Mouse (Mus musculus): ENCODE data around the gene Tspan7. TPM values are rescaled to one million over a fixed set of nuclear protein-coding genes. Genes with fewer than 3 reads are reported as not detected.

The Tspan7 gene
- polyA plus RNA-seq, 1 experiment from 2014 or later: 106 TPM

DNA sequence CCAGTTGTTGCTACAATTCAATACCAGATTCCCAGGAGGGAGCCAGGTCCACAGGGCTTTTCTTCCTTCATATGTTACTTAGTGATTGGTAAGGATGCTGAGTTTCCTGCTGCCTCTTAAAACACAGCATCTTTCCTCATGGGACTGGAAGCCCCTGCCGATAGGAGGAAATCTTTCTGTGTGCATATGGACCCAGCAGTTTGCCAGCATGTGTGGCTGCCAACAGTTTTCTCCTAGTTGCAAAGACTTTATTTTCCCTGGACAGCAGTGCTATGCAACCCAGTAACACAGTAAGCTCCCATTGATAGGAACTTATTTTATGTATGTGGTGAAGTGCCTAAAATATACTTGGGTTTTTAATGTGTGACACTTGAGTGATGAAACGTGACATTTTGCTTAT lies 73.7 kb downstream of the Tspan7 start:
- Histone ChIP-seq H3K4me2 (replicated peaks) (no peak overlapping the region), H3K27ac (no peak overlapping the region), H3K27me3 (no peaks in the 10 kb centered on the region), H3K36me3 (no peaks in the 10 kb centered on the region), H3K4me3 (no peak overlapping the region), H3K9me3 (replicated peaks) (no peaks in the 10 kb centered on the region), H3K4me1 (no peaks in the 10 kb centered on the region), H3K9ac (no peak overlapping the region)
- 79% methylated on average over 2 of the region's 2 CpGs for WGBS
- no peak for ATAC-seq (ENCODE audit: low FRiP score)

DNA sequence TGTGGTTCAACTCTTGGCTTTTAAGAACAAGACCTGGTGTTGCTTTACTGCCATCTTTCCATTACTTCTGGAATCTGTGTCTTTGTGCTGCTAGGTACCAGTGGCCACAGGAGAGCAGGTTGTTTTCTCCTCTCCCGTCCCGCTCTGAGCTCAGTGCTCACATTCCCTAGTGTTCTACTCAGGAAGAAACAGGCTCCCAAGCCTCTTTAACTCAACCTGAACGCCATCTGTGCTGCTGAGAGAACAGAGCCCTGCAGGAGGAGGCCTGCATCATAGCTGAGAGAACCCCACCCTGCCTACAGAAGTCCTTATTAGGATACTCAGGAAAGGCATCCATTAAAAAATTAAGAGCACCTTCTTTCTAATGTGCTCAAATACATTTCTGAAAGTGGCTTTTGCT lies 80.9 kb downstream of the Tspan7 start:
- Histone ChIP-seq H3K4me1 (no peaks in the 10 kb centered on the region), H3K9ac (no peak overlapping the region), H3K36me3 (no peaks in the 10 kb centered on the region), H3K4me3 (no peak overlapping the region), H3K4me2 (replicated peaks) (no peak overlapping the region), H3K9me3 (replicated peaks) (no peaks in the 10 kb centered on the region), H3K27ac (no peak overlapping the region), H3K27me3 (no peaks in the 10 kb centered on the region)
- 61% methylated on average over 3 of the region's 3 CpGs for WGBS
- no peak for ATAC-seq (ENCODE audit: low FRiP score)

DNA sequence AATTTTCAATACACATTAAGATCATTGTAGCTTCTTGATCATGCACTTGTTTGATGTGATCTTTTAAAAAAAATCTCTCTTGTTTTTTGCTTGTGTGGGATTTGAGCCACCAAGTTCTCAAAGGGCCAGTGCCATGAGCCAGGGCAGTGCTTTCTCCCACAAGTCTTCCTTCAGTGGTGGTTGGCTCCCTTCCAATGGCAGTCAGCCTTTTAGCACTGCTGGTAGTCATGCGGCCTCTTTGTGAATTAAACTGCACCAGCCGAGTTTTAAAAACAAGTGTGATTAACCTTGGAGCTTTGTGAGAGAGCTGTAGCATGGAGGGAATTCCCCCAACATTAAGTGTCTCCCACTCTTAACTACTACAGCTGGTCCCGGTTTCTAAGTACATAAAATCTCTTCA lies 89.6 kb downstream of the Tspan7 start:
- Histone ChIP-seq H3K27me3 (no peaks in the 10 kb centered on the region), H3K9ac (no peak overlapping the region), H3K27ac (no peak overlapping the region), H3K4me3 (no peak overlapping the region), H3K9me3 (replicated peaks) (no peaks in the 10 kb centered on the region), H3K36me3 (no peaks in the 10 kb centered on the region), H3K4me2 (replicated peaks) (no peak overlapping the region), H3K4me1 (no peaks in the 10 kb centered on the region)
- ATAC-seq (ENCODE audit: low FRiP score): no peak
- 41% methylated on average over 3 of the region's 3 CpGs for WGBS

DNA sequence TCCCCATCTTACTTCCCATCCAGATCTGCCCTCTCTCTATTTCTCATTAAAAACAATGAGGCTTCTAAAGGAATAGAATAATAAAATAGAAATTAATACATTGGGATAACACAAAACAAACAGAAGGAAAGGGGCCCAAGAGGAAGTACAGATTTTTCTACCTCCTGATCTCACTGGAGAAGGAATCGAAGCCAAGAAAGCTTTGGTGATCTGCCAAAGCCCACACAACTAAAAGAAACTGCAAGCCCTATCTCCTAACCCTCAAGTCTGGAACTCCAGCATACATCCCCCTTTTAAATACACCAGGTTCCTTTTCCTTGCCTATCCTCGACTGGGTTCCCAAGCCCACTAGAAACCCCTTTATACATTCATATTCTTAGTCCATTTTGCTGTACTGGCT lies 90.4 kb downstream of the Tspan7 start:
- ATAC-seq (ENCODE audit: low FRiP score): no peak
- 74% methylated on average over 2 of the region's 2 CpGs for WGBS
- Histone ChIP-seq H3K9me3 (replicated peaks) (no peaks in the 10 kb centered on the region), H3K9ac (no peak overlapping the region), H3K4me1 (no peaks in the 10 kb centered on the region), H3K27ac (no peak overlapping the region), H3K27me3 (no peaks in the 10 kb centered on the region), H3K4me3 (no peak overlapping the region), H3K4me2 (replicated peaks) (no peak overlapping the region), H3K36me3 (no peaks in the 10 kb centered on the region)

DNA sequence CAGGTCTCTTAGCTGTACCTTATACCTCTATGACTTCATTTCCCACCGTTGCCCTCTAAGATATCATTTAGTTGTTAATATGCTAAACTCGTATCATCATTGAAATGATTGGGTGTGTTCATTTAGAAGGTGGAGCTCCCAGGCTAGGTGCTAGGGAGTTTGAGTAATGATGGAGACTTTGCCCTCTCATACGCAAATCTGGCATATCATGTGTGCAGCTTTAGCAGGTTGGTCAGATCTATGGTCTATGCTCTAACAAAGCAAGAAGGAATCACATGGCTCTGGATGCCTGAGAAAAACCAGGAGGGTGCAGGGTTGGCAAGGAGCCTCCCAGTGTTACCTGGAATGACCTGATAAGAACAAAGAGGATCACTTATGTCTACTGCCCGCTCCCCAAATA lies 91.4 kb downstream of the Tspan7 start:
- H3K9me3 ChIP-seq (replicated peaks): no peaks in the 10 kb centered on the region
- no peak overlapping the region for H3K9ac ChIP-seq
- H3K27ac ChIP-seq: no peak overlapping the region
- no peak overlapping the region for H3K4me3 ChIP-seq
- no peaks in the 10 kb centered on the region for H3K4me1 ChIP-seq
- no peak overlapping the region for H3K4me2 ChIP-seq (replicated peaks)
- no peak for ATAC-seq (ENCODE audit: low FRiP score)
- WGBS: 87% methylated on average over 4 of the region's 4 CpGs
- no peaks in the 10 kb centered on the region for H3K36me3 ChIP-seq
- H3K27me3 ChIP-seq: no peaks in the 10 kb centered on the region

DNA sequence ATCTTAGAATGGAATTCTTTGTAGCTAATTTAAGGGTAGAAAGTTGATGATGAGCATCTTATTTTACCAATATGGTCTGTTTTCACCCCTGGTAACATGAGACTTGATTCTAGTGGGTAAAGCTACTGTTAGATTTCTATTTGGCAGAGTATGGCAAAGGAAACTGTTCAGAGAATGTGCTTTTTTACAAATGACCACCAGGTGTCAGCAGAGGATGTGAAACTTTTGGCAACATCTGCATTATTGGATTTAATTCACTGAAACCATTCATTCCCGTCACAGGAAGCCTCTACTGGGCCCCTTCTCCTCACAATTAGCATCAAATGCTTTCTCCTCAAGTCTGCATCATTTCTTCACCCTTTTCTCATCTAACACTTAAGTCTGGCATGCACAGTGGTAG lies 92.4 kb downstream of the Tspan7 start:
- Histone ChIP-seq H3K27me3 (no peaks in the 10 kb centered on the region), H3K9ac (no peak overlapping the region), H3K27ac (no peak overlapping the region), H3K9me3 (replicated peaks) (no peaks in the 10 kb centered on the region), H3K36me3 (no peaks in the 10 kb centered on the region), H3K4me2 (replicated peaks) (no peak overlapping the region), H3K4me3 (no peak overlapping the region), H3K4me1 (no peaks in the 10 kb centered on the region)
- ATAC-seq (ENCODE audit: low FRiP score): no peak
- WGBS: 21% methylated on average over 1 of the region's 1 CpGs

DNA sequence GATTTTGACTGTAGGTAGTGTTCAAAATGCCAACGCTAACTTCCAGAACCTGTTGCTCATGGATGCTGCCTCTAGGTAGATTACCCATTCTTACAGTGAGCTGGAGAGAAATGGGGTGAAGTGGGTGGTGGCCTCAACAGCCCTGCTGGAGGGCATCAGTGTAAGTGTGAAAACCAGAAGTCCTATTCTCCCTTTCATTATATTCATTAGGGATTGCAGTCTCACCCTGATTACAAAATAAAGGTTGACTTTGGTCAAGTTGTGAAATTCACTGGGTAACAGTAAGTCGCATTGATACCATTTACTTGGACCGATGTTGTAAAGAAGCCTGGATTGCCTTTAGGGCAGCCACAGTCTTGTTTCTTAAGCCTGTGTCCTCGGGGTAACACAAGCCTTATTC lies 97.8 kb downstream of the Tspan7 start:
- no peaks in the 10 kb centered on the region for H3K9me3 ChIP-seq (replicated peaks)

DNA sequence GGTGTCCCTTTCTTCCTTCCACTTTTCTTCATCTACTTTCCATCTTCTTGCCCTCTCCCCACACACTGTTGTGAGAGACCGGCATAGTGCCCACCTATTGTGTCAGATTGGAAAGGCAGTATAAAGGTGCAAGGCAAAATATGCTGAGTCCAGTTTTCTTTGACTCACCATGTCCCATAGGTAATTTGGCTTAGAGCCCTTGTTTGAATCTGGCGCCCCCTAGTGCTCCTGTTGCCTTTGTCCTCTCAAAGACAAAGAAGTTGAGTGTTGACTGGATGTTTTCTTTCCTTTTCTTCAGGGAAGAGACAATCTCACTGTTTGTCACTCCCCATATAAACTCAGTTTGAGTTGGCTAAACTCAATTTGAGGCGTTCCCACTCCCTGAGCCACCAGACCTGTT lies 107.3 kb downstream of the Tspan7 start:
- no peaks in the 10 kb centered on the region for H3K9me3 ChIP-seq (replicated peaks)
- H3K4me2 ChIP-seq (replicated peaks): no peak overlapping the region
- H3K9ac ChIP-seq: no peak overlapping the region
- no peaks in the 10 kb centered on the region for H3K36me3 ChIP-seq
- H3K27ac ChIP-seq: no peak overlapping the region
- H3K4me3 ChIP-seq: no peak overlapping the region
- 64% methylated on average over 3 of the region's 3 CpGs for WGBS
- no peaks in the 10 kb centered on the region for H3K4me1 ChIP-seq
- H3K27me3 ChIP-seq: no peaks in the 10 kb centered on the region
- ATAC-seq (ENCODE audit: low FRiP score): no peak

More for the DNA sequence above, 97.8 kb downstream of the Tspan7 start:
- no peaks in the 10 kb centered on the region for H3K36me3 ChIP-seq
- no peak overlapping the region for H3K27ac ChIP-seq
- H3K9ac ChIP-seq: no peak overlapping the region
- H3K4me3 ChIP-seq: no peak overlapping the region
- no peaks in the 10 kb centered on the region for H3K27me3 ChIP-seq
- no peak overlapping the region for H3K4me2 ChIP-seq (replicated peaks)
- no peak for ATAC-seq (ENCODE audit: low FRiP score)
- H3K4me1 ChIP-seq: no peaks in the 10 kb centered on the region
- 82% methylated on average over 4 of the region's 4 CpGs for WGBS

DNA sequence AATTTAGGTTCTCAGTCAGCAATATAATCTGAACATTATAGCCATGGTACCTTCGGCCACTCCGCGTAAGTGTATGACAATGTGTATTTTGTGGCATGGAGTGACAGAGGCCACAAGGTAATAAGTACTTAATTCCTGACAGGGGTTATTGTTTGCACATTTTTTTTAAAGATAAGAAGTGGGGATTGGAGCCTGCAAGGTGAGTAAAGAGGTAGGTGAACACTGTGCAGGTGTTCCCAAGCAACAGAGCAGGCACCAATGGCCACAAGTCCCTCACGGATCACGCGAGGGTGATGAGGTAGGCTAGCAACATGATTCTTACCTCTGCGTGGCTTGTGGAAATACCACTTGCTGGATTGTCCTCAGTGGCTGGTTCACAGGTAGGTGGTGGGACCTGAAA lies 108.6 kb downstream of the Tspan7 start:
- no peak overlapping the region for H3K4me3 ChIP-seq
- no peaks in the 10 kb centered on the region for H3K4me1 ChIP-seq
- H3K27ac ChIP-seq: no peak overlapping the region
- no peaks in the 10 kb centered on the region for H3K9me3 ChIP-seq (replicated peaks)
- no peak overlapping the region for H3K4me2 ChIP-seq (replicated peaks)
- WGBS: 95% methylated on average over 7 of the region's 7 CpGs
- H3K36me3 ChIP-seq: no peaks in the 10 kb centered on the region
- H3K9ac ChIP-seq: no peak overlapping the region
- no peak for ATAC-seq (ENCODE audit: low FRiP score)
- H3K27me3 ChIP-seq: no peaks in the 10 kb centered on the region

DNA sequence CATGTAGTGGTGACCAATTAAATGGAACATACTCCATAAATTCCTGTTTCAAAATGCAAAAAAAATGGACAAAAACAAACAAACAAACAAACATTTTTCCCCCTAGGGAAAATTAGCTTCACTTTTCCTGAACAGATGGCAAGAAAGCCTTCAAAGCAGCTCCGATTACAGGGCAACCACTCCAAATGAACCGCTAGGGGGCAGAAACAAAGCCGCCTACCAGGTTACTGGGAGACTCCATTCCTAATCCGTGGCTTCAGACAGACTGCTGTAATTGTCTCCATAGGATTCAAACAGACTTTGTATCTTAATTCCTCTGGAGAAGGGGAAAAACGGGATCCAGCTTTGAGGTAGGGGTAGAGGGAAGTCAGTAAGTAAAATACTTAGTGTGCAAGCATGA lies 132.2 kb downstream of the Tspan7 start:
- WGBS: 26% methylated on average over 5 of the region's 5 CpGs
- no peaks in the 10 kb centered on the region for H3K36me3 ChIP-seq
- H3K27me3 ChIP-seq: no peaks in the 10 kb centered on the region
- H3K9me3 ChIP-seq (replicated peaks): no peaks in the 10 kb centered on the region
- no peak for ATAC-seq (ENCODE audit: low FRiP score)
- H3K4me3 ChIP-seq: no peak overlapping the region
- H3K9ac ChIP-seq: no peak overlapping the region
- no peak overlapping the region for H3K4me2 ChIP-seq (replicated peaks)
- no peaks in the 10 kb centered on the region for H3K4me1 ChIP-seq
- H3K27ac ChIP-seq: no peak overlapping the region

DNA sequence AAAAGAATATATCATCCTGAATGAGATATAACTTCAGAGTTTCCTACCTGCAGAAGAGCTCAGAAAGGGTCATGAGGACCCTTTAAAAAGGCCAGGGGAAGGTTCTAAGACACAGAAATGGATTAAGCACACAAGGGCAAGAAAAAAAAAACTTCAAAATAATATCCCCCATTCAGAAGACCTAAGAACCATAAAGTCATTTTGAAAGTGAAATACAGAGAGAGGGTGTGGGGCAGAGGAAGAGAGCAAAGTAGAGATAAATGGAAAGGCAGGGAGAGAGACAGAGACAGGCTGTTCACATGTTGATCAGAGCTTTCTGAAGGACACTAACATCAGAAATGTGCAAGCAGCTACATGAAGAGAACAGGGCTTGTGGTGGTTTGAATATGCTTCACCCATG lies 156.1 kb downstream of the Tspan7 start:
- no peak overlapping the region for H3K27ac ChIP-seq
- no peak overlapping the region for H3K9ac ChIP-seq
- no peaks in the 10 kb centered on the region for H3K27me3 ChIP-seq
- ATAC-seq (ENCODE audit: low FRiP score): no peak
- H3K36me3 ChIP-seq: no peaks in the 10 kb centered on the region
- H3K4me2 ChIP-seq (replicated peaks): no peak overlapping the region
- H3K9me3 ChIP-seq (replicated peaks): no peaks in the 10 kb centered on the region
- no peak overlapping the region for H3K4me3 ChIP-seq
- H3K4me1 ChIP-seq: no peaks in the 10 kb centered on the region

Other genes starting within 250 kb of the Tspan7 start
- gene Otc, start 232.9 kb upstream of the Tspan7 start, polyA plus RNA-seq (2016; fragmentation: Nextera tagmentation; extraction: Ambion mirVana): not detected in 2 replicates
- gene Mid1ip1, start 229.9 kb downstream of the Tspan7 start, polyA plus RNA-seq (2016; fragmentation: Nextera tagmentation; extraction: Ambion mirVana): 63.9 and 71.8 TPM in 2 replicates